Mouse (Mus musculus) testis, adult 2 months (tissue): ENCODE measurements at regions not wholly inside any gene's neighbourhood (a gene's known extent, or its start where the extent isn't known, plus 50 kb on each side); places are given as distances from the start of the nearest gene placed in this dataset.

Source experiments
- CTCF ChIP-seq: fragments of 200-500 bp; IDR thresholded peaks from 2 replicates; pipeline ENCODE4 v1.5.1; 2012; ENCODE audit warnings: low read depth, mild to moderate bottlenecking, inconsistent platforms, low read length, moderate library complexity; ENCODE audit not compliant: control insufficient read depth, insufficient read depth, insufficient replicate concordance
- POLR2A ChIP-seq: fragments of 200-500 bp; IDR thresholded peaks from 2 replicates; pipeline ENCODE4 v1.6.1; 2012; ENCODE audit warnings: low read depth, mild to moderate bottlenecking, inconsistent platforms, low read length, moderate library complexity; ENCODE audit not compliant: control insufficient read depth

DNA sequence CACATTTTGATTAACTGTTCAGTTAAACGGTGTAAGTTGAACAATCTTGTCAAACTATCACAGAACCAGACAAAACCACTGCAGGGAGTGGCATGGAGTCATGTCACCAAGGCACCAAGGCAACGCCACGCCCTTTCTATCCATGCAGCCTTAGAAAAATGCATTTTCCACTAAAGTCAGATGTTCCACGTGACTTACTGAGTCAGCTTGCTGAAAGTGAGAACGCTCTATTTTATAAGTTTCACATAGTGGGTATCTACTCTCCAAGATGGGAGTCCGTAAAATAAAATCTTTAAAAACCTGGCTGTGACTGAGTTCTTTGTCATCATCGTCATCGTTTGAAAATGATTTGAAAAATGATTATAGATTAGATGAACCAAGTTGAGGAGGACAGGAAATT, 72.5 kb downstream of the Il12a start:
- TF ChIP-seq POLR2A, result no peak
- no peak for TF ChIP-seq CTCF
